Mouse (Mus musculus) lung, embryonic 14.5 days (tissue): ENCODE measurements around the gene Mylk. TPM values are rescaled to one million over a fixed set of nuclear protein-coding genes. Genes with fewer than 3 reads are reported as not detected.
A peak's percentile ranks its signal among the peaks of the same experiment; 100 is the strongest.

Source experiments
- ATAC-seq: fragments of 200-750 bp; cut with Nextera tagmentation; 2 replicates; pipeline ENCODE4 v1.8.0; 2017; ENCODE audit warnings: mild to moderate bottlenecking, moderate TSS enrichment, moderate library complexity; ENCODE audit not compliant: insufficient read depth
- DNase-seq: peaks from one replicate; pipeline ENCODE4 v3.0.0-alpha.2; 2015
- H3K27ac ChIP-seq: fragments of 300-500 bp; sonication (generic); 2 replicates; pipeline ENCODE4 v1.5.1; 2014; ENCODE audit warnings: low read depth, mild to moderate bottlenecking, moderate library complexity
- H3K27me3 ChIP-seq: fragments of 300-500 bp; sonication (generic); 2 replicates; pipeline ENCODE4 v1.6.1; 2014; ENCODE audit warnings: low read length, control low read depth; ENCODE audit not compliant: insufficient read depth
- H3K36me3 ChIP-seq: fragments of 300-500 bp; sonication (generic); 2 replicates; pipeline ENCODE4 v1.6.1; 2014; ENCODE audit warnings: control low read depth; ENCODE audit not compliant: insufficient read depth
- H3K4me1 ChIP-seq: fragments of 300-500 bp; sonication (generic); 2 replicates; pipeline ENCODE4 v1.6.1; 2014; ENCODE audit warnings: antibody characterized with exemption, control low read depth; ENCODE audit not compliant: insufficient read depth
- H3K4me2 ChIP-seq: fragments of 300-500 bp; sonication (generic); 2 replicates; pipeline ENCODE4 v1.6.1; 2014; ENCODE audit warnings: mild to moderate bottlenecking
- H3K4me3 ChIP-seq: fragments of 300-500 bp; sonication (generic); 2 replicates; pipeline ENCODE4 v1.5.1; 2014; ENCODE audit warnings: low read depth, low read length
- H3K9ac ChIP-seq: fragments of 300-500 bp; sonication (generic); 2 replicates; pipeline ENCODE4 v1.6.1; 2014
- H3K9me3 ChIP-seq: fragments of 300-500 bp; sonication (generic); 2 replicates; pipeline ENCODE4 v1.6.1; 2016; ENCODE audit warnings: low read depth, low read length, control low read depth
- CTCF ChIP-seq: IDR thresholded peaks from 2 replicates; pipeline ENCODE4 v1.5.1; 2016; ENCODE audit warnings: antibody characterized with exemption, low read depth
- WGBS: fragments of 180-500 bp; shearing (Covaris S2); extraction: QIAGEN DNeasy Blood & Tissue Kit; methylation state at CpG from one replicate; pipeline ENCODE4 v1.1.7; 2014; 5-methylcytosine and 5-hydroxymethylcytosine counted together
- polyA plus RNA-seq: library from polyadenylated mRNA; unstranded; fragments of >200 nt; fragmentation: Nextera tagmentation; extraction: Ambion mirVana; gene quantifications from 2 replicates; pipeline ENCODE4 v1.2.1, GENCODE M21; 2014

The Mylk gene
- polyA plus RNA-seq, 1 experiment from 2014 or later, result 122 TPM

DNA sequence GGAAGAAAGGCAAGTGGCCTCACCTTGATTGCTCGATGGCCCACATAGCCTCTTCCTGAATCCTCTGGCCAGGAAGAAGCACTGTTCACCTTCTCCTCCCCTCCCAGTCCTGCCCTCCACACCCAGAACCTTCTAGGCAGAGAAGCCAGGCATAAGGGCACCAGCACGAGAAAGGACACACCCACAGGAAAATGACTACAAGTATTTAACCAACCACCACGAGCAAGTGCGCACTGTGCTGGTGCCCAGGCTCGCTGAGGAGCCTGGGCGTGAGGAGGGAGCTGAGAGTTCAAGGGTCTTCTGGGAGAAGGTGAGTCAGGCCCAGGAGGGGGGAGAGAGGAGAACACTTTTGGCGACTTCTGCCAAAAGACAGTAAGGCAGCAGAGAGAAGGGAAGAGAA lies 185.1 kb downstream of the Mylk start:
- no peak for TF ChIP-seq CTCF
- no peak overlapping the region for H3K4me3 ChIP-seq
- H3K36me3 ChIP-seq, result peaks cover 52% of the 10 kb centered on the region
- peak overlapping the region; percentile 80; the same call in 1 of the 2 replicates for H3K27ac ChIP-seq
- no peak overlapping the region for H3K4me2 ChIP-seq
- DNase-seq, result peak; percentile 28
- peaks cover 39% of the 10 kb centered on the region for H3K4me1 ChIP-seq
- 52% methylated on average over 7 of the region's 7 CpGs for WGBS
- H3K9ac ChIP-seq, result no peak overlapping the region
- H3K9me3 ChIP-seq, result no peaks in the 10 kb centered on the region
- H3K27me3 ChIP-seq, result no peaks in the 10 kb centered on the region
- no peak for ATAC-seq

GRCm38 (mm10) chr16:34931306-34931705 lies 186.3 kb downstream of the Mylk start:
- H3K27ac ChIP-seq, result no peak overlapping the region
- 44% methylated on average over 2 of the region's 2 CpGs for WGBS
- no peak for TF ChIP-seq CTCF
- H3K27me3 ChIP-seq, result no peaks in the 10 kb centered on the region
- H3K36me3 ChIP-seq, result peaks cover 55% of the 10 kb centered on the region
- DNase-seq (no peak), ATAC-seq (no peak)
- H3K9ac ChIP-seq, result no peak overlapping the region
- H3K9me3 ChIP-seq, result no peaks in the 10 kb centered on the region
- H3K4me3 ChIP-seq, result no peak overlapping the region
- no peak overlapping the region for H3K4me2 ChIP-seq
- peaks cover 39% of the 10 kb centered on the region for H3K4me1 ChIP-seq

DNA sequence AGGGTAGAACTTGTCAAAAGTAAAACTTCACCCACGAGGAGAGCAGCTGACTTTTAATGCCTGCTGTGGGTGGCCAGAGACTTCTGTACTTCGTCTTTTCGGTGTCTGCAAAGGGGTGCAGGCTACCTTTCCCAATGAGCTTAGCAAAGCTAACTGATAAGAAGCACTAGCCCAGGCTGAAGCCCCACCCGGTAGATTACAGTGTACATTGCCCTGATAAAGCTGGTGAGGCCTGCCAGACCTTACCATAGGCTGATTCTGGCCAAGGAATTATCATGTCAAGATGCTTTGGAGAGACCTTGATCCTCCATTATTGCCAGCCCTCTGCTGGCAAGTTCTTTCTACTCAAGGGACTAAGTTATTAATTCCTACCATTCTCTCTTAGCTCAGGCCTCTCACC lies 188.2 kb downstream of the Mylk start:
- H3K4me3 ChIP-seq, result no peak overlapping the region
- WGBS, result 58% methylated on average over 4 of the region's 4 CpGs
- no peak for TF ChIP-seq CTCF
- peaks cover 51% of the 10 kb centered on the region for H3K36me3 ChIP-seq
- ATAC-seq (no peak), DNase-seq (no peak)
- H3K9ac ChIP-seq, result no peak overlapping the region
- H3K27me3 ChIP-seq, result no peaks in the 10 kb centered on the region
- peaks cover 37% of the 10 kb centered on the region for H3K4me1 ChIP-seq
- no peak overlapping the region for H3K4me2 ChIP-seq
- H3K27ac ChIP-seq, result no peak overlapping the region
- H3K9me3 ChIP-seq, result no peaks in the 10 kb centered on the region

- Histone ChIP-seq H3K36me3 (peaks cover 55% of the 10 kb centered on the region), H3K4me2 (no peak overlapping the region), H3K27ac (no peak overlapping the region), H3K4me3 (no peak overlapping the region), H3K9ac (no peak overlapping the region), H3K4me1 (peaks cover 37% of the 10 kb centered on the region), H3K9me3 (no peaks in the 10 kb centered on the region), H3K27me3 (no peaks in the 10 kb centered on the region)
- DNase-seq, result no peak
- TF ChIP-seq CTCF, result no peak
- 59% methylated on average over 6 of the region's 6 CpGs for WGBS
- ATAC-seq, result no peak
Measured at GRCm38 (mm10) chr16:34934486-34934885, 189.5 kb downstream of the Mylk start.

DNA sequence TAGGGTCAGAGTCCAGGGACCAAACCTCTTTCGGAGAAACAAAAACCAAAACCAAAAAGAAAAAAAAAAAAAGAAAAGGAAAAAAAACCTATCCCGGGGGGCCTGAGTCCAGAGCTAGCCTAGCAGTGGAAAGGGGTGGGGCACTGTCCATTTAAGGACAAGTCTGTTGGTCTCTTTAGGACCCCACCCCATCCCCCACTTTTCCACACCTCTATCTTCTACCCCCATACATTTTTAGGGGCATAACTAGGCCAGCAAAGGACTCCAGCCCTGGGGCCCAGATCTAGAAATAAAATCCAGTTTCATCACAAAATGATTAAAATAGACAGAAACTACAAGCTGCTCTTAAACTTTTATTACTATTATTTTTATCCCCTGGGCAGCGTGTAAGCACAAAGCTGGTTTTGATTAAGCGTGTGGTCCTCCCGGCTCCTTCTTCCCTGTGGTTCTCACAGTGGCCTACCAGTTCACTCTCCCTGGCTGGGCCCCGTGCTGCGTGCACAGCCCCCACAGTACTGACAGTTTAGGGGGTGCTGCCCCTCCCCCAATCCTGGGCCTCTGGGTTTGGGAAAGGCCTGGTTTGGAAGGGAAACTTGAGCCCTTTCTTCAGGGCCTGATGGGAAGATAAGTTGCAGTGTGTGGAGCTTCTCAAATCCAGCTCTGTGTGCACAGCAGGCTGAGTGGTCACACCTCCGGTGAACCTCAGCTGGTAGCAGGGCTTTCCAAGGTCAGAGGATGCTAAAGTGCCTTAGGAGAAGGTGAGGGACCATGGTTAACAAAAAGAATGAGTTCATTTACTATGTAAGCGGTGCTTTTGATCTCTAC lies 190.7 kb downstream of the Mylk start:
- peak overlapping the region; percentile 11; the same call in 1 of the 2 replicates for H3K9ac ChIP-seq
- no peak overlapping the region for H3K4me3 ChIP-seq
- DNase-seq (peak; percentile 53), ATAC-seq (peak; percentile 31; the same call in 1 of the 2 replicates)
- whole genome bisulfite sequencing, result 38% methylated on average over 9 of the region's 9 CpGs
- H3K36me3 ChIP-seq, result peaks cover 55% of the 10 kb centered on the region
- H3K27me3 ChIP-seq, result no peaks in the 10 kb centered on the region
- H3K4me2 ChIP-seq, result no peak overlapping the region
- no peaks in the 10 kb centered on the region for H3K9me3 ChIP-seq
- peaks cover 39% of the 10 kb centered on the region for H3K4me1 ChIP-seq
- peak overlapping the region; percentile 81 for H3K27ac ChIP-seq
- TF ChIP-seq CTCF, result no peak

DNA sequence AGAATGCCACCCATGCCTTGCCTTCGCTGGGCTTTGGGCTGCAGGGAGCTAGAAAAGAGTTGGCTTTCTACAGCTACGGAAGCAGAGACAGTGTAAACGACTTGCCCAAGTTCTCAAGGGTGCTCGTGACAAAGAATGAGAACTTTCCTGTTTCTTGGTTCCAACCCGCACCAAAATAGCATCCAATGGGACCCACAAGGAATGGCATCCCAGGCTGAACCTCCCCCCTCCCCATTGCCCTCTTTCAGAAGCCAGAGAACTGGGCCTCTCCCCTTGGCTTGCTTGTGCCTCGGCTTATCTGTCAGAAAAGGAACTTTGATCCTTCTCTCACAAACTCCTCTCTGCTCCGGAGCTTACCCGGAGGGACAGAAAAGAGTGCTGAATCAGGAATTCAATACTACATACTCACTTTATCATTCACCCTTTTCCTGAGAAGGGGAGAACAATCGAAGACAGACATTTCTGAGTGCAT lies 191.4 kb downstream of the Mylk start:
- no peaks in the 10 kb centered on the region for H3K9me3 ChIP-seq
- no peak overlapping the region for H3K4me3 ChIP-seq
- H3K4me1 ChIP-seq, result peaks cover 39% of the 10 kb centered on the region
- peak; percentile 7; the same call in 1 of the 2 replicates for ATAC-seq
- H3K27ac ChIP-seq, result peak overlapping the region; percentile 81
- H3K27me3 ChIP-seq, result no peaks in the 10 kb centered on the region
- no peak overlapping the region; the same call in 1 of the 2 replicates for H3K9ac ChIP-seq
- peak; percentile 63 for DNase-seq
- WGBS, result 22% methylated on average over 9 of the region's 9 CpGs
- H3K36me3 ChIP-seq, result peaks cover 58% of the 10 kb centered on the region
- H3K4me2 ChIP-seq, result no peak overlapping the region
- TF ChIP-seq CTCF, result no peak

DNA sequence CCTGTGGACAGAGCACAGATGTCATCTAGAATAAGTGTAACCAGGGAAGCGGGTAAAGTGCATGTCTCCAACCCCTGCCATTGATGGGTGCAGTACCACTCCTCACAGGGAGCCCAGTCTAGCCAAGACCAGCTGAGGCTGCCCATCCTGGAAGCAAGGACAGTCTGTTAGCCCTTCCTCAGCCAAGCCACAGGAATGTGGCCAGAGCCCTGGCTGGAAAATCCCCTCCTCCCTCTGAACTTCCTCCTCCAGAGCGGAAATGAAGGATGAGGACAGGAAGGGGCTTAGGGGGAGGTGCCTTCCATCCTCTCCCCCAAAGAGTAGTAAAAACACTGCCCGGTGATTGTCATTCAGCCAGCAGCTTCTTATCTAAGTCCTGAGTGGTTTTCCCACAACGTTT lies 192.6 kb downstream of the Mylk start:
- H3K27me3 ChIP-seq, result no peaks in the 10 kb centered on the region
- DNase-seq (peak; percentile 78), ATAC-seq (peak; percentile 52)

More for the DNA sequence above, 192.6 kb downstream of the Mylk start:
- peak overlapping the region; percentile 81 for H3K27ac ChIP-seq
- no peak for TF ChIP-seq CTCF
- no peak overlapping the region for H3K4me3 ChIP-seq
- H3K9ac ChIP-seq, result no peak overlapping the region
- H3K36me3 ChIP-seq, result peaks cover 69% of the 10 kb centered on the region
- no peaks in the 10 kb centered on the region for H3K9me3 ChIP-seq
- H3K4me2 ChIP-seq, result no peak overlapping the region
- 33% methylated on average over 4 of the region's 4 CpGs for WGBS
- peaks cover 39% of the 10 kb centered on the region for H3K4me1 ChIP-seq
